Mouse (Mus musculus): ENCODE measurements around the gene Slc8b1. TPM values are rescaled to one million over a fixed set of nuclear protein-coding genes. Genes with fewer than 3 reads are reported as not detected.
A peak's percentile ranks its signal among the peaks of the same experiment; 100 is the strongest.

Slc8b1 gene
- polyA plus RNA-seq, 1 experiment from 2014 or later, result 2.1 TPM

GRCm38 (mm10) chr5:120514031-120514677, 3.2 kb downstream of the Slc8b1 start:
- Histone ChIP-seq H3K36me3 (ENCODE audit: poor library complexity, severe bottlenecking) (no peaks in the 10 kb centered on the region), H3K4me2 (no peak overlapping the region), H3K9me3 (replicated peaks) (no peaks in the 10 kb centered on the region), H3K27me3 (peaks cover 12% of the 10 kb centered on the region; the same call in 1 of the 2 replicates), H3K9ac (no peak overlapping the region), H3K4me1 (peaks cover 33% of the 10 kb centered on the region), H3K27ac (no peak overlapping the region), H3K4me3 (no peak overlapping the region)
- WGBS, result 93% methylated on average over 9 of the region's 9 CpGs
- ATAC-seq, result no peak

GRCm38 (mm10) chr5:120514754-120515153, 3.8 kb downstream of the Slc8b1 start:
- peaks cover 33% of the 10 kb centered on the region for H3K4me1 ChIP-seq
- no peak overlapping the region for H3K4me3 ChIP-seq
- no peak overlapping the region for H3K9ac ChIP-seq
- no peaks in the 10 kb centered on the region for H3K36me3 ChIP-seq (ENCODE audit: poor library complexity, severe bottlenecking)
- 17% methylated on average over 4 of the region's 4 CpGs for WGBS
- peak overlapping the region; percentile 57 for H3K27ac ChIP-seq
- no peak for ATAC-seq
- H3K9me3 ChIP-seq (replicated peaks), result no peaks in the 10 kb centered on the region
- peaks cover 12% of the 10 kb centered on the region; the same call in 1 of the 2 replicates for H3K27me3 ChIP-seq
- no peak overlapping the region for H3K4me2 ChIP-seq

- no peak for ATAC-seq
- Histone ChIP-seq H3K4me3 (no peak overlapping the region), H3K9ac (no peak overlapping the region), H3K4me1 (peaks cover 29% of the 10 kb centered on the region), H3K36me3 (ENCODE audit: poor library complexity, severe bottlenecking) (no peaks in the 10 kb centered on the region), H3K27ac (peak overlapping the region; percentile 57), H3K4me2 (no peak overlapping the region), H3K9me3 (replicated peaks) (no peaks in the 10 kb centered on the region), H3K27me3 (peaks cover 12% of the 10 kb centered on the region; the same call in 1 of the 2 replicates)
- 73% methylated on average over 7 of the region's 7 CpGs for WGBS
Observed at GRCm38 (mm10) chr5:120515451-120515850, 4.5 kb downstream of the Slc8b1 start.

DNA sequence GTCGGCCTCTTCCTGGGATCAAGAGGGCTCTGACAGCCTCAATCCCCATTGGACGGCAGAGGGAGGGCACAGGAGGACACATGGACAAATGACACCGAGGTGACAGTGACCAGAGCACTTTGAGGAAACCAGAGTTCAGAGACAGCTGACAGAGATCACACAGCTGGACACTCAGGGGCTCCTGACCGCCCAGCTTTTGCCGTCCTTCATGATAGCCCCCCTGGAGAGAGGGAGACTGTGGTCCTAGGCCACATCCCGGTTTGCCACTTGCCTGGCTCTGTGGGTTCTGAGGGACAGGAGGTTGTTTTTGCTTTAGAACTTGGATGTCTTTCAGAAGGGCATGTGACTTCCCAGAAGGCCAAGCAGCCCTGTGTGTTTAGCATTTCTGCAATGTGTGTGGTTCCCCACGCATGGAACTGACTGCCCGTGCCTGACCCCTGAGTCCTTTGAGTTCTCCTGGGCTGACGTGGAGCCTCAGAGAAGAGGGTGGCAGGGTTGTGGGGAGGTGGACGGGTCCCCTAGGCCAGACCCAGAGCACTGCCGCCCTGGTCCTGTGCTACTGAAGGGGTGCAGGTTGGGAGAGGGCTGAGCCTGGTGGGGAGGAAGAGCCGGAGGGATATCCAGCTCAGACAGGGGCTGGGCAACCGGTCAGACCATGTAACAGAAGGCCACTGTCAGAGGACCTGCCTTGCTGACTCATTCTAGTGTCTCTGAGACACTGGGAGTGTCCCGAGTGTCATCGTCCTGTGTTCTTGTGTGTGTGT, 5.4 kb downstream of the Slc8b1 start:
- 68% methylated on average over 15 of the region's 15 CpGs for WGBS

DNA sequence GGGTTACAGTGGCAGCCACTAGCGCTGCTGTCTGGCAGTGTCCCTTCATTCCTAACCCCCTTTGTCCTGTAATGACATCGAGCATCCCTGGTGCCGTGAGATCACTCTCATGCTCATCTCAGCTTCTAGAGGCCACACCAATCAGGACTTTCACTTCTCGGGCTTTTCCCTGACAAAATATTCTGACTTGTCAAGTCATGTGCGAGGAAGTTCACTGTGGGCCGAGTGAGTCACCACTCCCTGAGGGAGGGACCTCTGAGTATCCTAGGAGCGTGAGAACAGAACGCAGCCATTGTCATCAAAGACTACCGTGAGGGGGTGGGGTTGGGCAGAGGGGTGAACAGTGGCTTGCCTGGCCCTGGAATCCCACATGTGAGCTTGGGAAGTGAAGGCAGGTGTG, 6.6 kb downstream of the Slc8b1 start:
- H3K36me3 ChIP-seq (ENCODE audit: poor library complexity, severe bottlenecking), result no peaks in the 10 kb centered on the region
- H3K4me3 ChIP-seq, result no peak overlapping the region
- H3K27me3 ChIP-seq, result no peaks in the 10 kb centered on the region
- no peak for ATAC-seq
- H3K4me2 ChIP-seq, result no peak overlapping the region
- H3K27ac ChIP-seq, result no peak overlapping the region
- 54% methylated on average over 9 of the region's 9 CpGs for WGBS
- H3K9me3 ChIP-seq (replicated peaks), result no peaks in the 10 kb centered on the region
- no peak overlapping the region for H3K9ac ChIP-seq
- peaks cover 16% of the 10 kb centered on the region for H3K4me1 ChIP-seq

More for the DNA sequence above, 5.4 kb downstream of the Slc8b1 start:
- Histone ChIP-seq H3K4me2 (no peak overlapping the region), H3K27ac (no peak overlapping the region), H3K27me3 (peaks cover 9% of the 10 kb centered on the region; the same call in 1 of the 2 replicates), H3K36me3 (ENCODE audit: poor library complexity, severe bottlenecking) (no peaks in the 10 kb centered on the region), H3K9ac (no peak overlapping the region), H3K9me3 (replicated peaks) (no peaks in the 10 kb centered on the region), H3K4me3 (no peak overlapping the region), H3K4me1 (peaks cover 19% of the 10 kb centered on the region)
- no peak for ATAC-seq

- ATAC-seq, result no peak
- Histone ChIP-seq H3K36me3 (ENCODE audit: poor library complexity, severe bottlenecking) (no peaks in the 10 kb centered on the region), H3K9me3 (replicated peaks) (no peaks in the 10 kb centered on the region), H3K4me3 (no peak overlapping the region), H3K4me2 (no peak overlapping the region), H3K27ac (no peak overlapping the region), H3K9ac (no peak overlapping the region), H3K27me3 (no peaks in the 10 kb centered on the region), H3K4me1 (no peaks in the 10 kb centered on the region)
- WGBS, result 76% methylated on average over 3 of the region's 3 CpGs
Observed at GRCm38 (mm10) chr5:120522649-120523048, 11.7 kb downstream of the Slc8b1 start.

DNA sequence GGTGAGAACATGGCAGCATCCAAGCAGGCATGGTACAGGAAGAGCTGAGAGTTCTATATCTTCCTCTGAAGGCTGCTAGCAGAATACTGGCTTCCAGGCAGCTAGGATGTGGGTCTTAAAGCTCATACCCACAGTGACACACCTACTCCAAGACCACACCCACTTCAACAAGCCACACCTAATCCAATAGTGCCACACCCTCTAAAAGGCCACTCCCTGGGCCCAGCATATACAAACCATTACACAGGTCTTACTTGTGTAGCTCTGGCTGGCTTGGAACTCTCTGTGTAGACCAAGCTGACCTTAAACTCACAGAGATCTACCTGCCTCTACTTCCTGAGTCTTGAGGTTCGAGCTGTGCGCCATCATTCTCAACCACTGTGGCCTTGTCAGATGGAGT, 13.8 kb downstream of the Slc8b1 start:
- H3K27ac ChIP-seq, result no peak overlapping the region
- H3K9ac ChIP-seq, result no peak overlapping the region
- ATAC-seq, result no peak
- H3K4me1 ChIP-seq, result no peaks in the 10 kb centered on the region
- WGBS, result 95% methylated on average over 2 of the region's 2 CpGs
- H3K27me3 ChIP-seq, result no peaks in the 10 kb centered on the region
- H3K4me2 ChIP-seq, result no peak overlapping the region
- no peaks in the 10 kb centered on the region for H3K9me3 ChIP-seq (replicated peaks)
- H3K36me3 ChIP-seq (ENCODE audit: poor library complexity, severe bottlenecking), result no peaks in the 10 kb centered on the region
- H3K4me3 ChIP-seq, result no peak overlapping the region

DNA sequence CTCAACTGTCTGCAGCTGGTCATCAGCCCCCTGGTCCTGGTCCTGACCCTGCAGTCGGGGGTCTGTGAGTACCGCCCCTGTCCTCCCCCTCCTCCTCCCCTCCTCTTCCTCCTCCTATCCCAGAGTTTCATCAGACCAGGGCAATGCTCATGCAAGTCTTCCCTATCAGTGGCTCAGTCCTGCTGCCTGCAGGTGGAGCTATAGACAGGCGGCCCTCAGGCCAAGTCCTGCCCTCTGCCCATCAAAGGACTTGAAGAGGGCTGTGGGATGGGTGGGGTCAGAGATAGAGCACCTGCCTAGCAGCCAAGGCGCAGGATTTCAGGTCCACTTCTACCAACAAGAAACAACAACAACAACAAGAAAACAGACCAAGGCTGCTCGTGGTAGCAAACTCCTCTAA, 14.8 kb downstream of the Slc8b1 start:
- Histone ChIP-seq H3K9ac (no peak overlapping the region), H3K4me2 (no peak overlapping the region), H3K27me3 (no peaks in the 10 kb centered on the region), H3K36me3 (ENCODE audit: poor library complexity, severe bottlenecking) (no peaks in the 10 kb centered on the region), H3K27ac (no peak overlapping the region), H3K4me3 (no peak overlapping the region), H3K9me3 (replicated peaks) (no peaks in the 10 kb centered on the region), H3K4me1 (no peaks in the 10 kb centered on the region)
- 35% methylated on average over 5 of the region's 5 CpGs for WGBS
- ATAC-seq, result no peak

DNA sequence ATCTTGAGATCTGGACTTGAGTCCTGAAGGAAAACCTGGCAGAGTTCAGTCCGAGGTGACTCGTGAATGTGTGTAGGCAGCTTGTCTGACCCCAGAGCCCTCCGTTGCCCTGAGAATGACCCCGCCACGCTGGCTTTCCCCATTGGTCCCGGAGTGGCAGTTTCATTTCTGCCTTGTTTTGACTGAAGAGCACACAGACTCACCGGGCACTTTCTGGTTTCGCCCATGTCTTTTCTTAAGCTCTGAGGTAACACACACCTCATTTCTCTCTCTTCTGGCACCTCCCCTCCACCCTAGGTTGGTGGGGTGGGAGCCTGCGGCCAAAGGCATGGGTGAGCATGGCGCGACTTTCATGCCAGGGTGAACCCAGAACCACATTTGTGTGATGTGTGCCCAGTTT, 15.3 kb downstream of the Slc8b1 start:
- WGBS, result 79% methylated on average over 11 of the region's 11 CpGs
- Histone ChIP-seq H3K27ac (no peak overlapping the region), H3K4me2 (no peak overlapping the region), H3K36me3 (ENCODE audit: poor library complexity, severe bottlenecking) (no peaks in the 10 kb centered on the region), H3K27me3 (no peaks in the 10 kb centered on the region), H3K9ac (no peak overlapping the region), H3K4me1 (no peaks in the 10 kb centered on the region), H3K4me3 (no peak overlapping the region), H3K9me3 (replicated peaks) (no peaks in the 10 kb centered on the region)
- no peak for ATAC-seq

DNA sequence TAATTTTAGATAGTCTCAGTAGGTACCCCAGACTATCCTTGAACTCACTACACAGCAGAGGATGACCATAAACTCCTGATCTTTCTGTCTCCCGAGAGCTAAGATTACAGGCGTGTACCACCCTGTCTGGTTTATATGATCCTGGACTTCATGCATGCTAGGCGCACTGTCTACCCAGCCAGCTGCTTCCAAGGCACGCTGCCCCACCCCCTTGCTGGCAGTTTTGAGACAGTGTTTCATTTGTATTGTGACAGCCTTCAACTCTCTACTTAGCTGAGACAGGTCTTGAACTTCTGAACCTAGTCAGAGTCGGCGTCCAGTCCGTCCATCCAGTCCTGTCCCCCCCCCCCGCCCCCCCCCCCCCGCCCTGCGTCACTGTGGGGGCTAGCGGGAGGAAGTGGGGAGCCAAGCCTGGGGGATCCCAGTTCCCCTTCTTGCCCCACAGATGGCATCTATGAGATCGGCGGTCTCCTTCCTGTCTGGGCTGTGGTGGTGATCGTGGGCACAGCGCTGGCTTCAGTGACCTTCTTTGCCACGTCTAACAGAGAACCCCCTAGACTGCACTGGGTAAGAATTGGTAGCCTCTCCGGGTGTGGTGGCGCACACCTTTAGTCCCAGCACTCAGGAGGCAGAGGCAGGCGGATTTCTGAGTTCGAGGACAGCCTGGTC, 16.5 kb downstream of the Slc8b1 start:
- H3K9me3 ChIP-seq (replicated peaks), result no peaks in the 10 kb centered on the region
- no peak for ATAC-seq
- no peaks in the 10 kb centered on the region for H3K27me3 ChIP-seq
- H3K4me1 ChIP-seq, result no peaks in the 10 kb centered on the region
- 93% methylated on average over 13 of the region's 20 CpGs for WGBS
- H3K4me3 ChIP-seq, result no peak overlapping the region
- H3K4me2 ChIP-seq, result no peak overlapping the region
- no peak overlapping the region for H3K27ac ChIP-seq
- no peaks in the 10 kb centered on the region for H3K36me3 ChIP-seq (ENCODE audit: poor library complexity, severe bottlenecking)
- no peak overlapping the region for H3K9ac ChIP-seq

- no peak overlapping the region for H3K27ac ChIP-seq
- no peaks in the 10 kb centered on the region for H3K36me3 ChIP-seq (ENCODE audit: poor library complexity, severe bottlenecking)
- no peaks in the 10 kb centered on the region for H3K27me3 ChIP-seq
- no peaks in the 10 kb centered on the region for H3K9me3 ChIP-seq (replicated peaks)
- no peak for ATAC-seq
- H3K9ac ChIP-seq, result no peak overlapping the region
- no peak overlapping the region for H3K4me3 ChIP-seq
- WGBS, result 88% methylated on average over 8 of the region's 8 CpGs
- H3K4me1 ChIP-seq, result peaks cover 28% of the 10 kb centered on the region
- no peak overlapping the region for H3K4me2 ChIP-seq
Observed at GRCm38 (mm10) chr5:120531631-120532030, 20.7 kb downstream of the Slc8b1 start.

GRCm38 (mm10) chr5:120534071-120534685, 23.2 kb downstream of the Slc8b1 start:
- H3K9ac ChIP-seq, result peak overlapping the region; percentile 30; the same call in 1 of the 2 replicates
- H3K4me1 ChIP-seq, result peaks cover 30% of the 10 kb centered on the region
- H3K9me3 ChIP-seq (replicated peaks), result no peaks in the 10 kb centered on the region
- peak; percentile 48; the same call in 1 of the 2 replicates for ATAC-seq
- H3K27ac ChIP-seq, result peak overlapping the region; percentile 69
- H3K27me3 ChIP-seq, result no peaks in the 10 kb centered on the region
- 47% methylated on average over 15 of the region's 15 CpGs for whole genome bisulfite sequencing
- peaks cover 18% of the 10 kb centered on the region for H3K36me3 ChIP-seq (ENCODE audit: poor library complexity, severe bottlenecking)
- H3K4me3 ChIP-seq, result no peak overlapping the region
- H3K4me2 ChIP-seq, result no peak overlapping the region
